Mouse (Mus musculus) heart, postnatal 0 days (tissue): ENCODE data around the gene Hfe2.

Source experiments
- CTCF ChIP-seq: IDR thresholded peaks from 2 replicates; pipeline ENCODE4 v1.5.1; 2016; ENCODE audit warnings: antibody characterized with exemption, control low read depth, low read depth
- EP300 ChIP-seq: IDR thresholded peaks from 2 replicates; pipeline ENCODE4 v1.6.1; 2016; ENCODE audit warnings: antibody characterized with exemption, low read depth

- TF ChIP-seq CTCF (peak; percentile 34), EP300 (no peak)
These were observed 37.2 kb upstream of the Hfe2 start for GRCm38 (mm10) chr3:96487596-96488289.
